Mouse (Mus musculus) C2C12 (cell line): ENCODE measurements around the gene Artn.

Experiments used
- CEBPB ChIP-seq: IDR thresholded peaks from one replicate; pipeline ENCODE4 v1.6.1; 2011; ENCODE audit warnings: low read depth, mild to moderate bottlenecking, control low read depth, moderate library complexity
- CTCF ChIP-seq: IDR thresholded peaks from one replicate; pipeline ENCODE4 v1.5.1; 2011; ENCODE audit not compliant: control insufficient read depth, insufficient read depth, insufficient read length
- FOSL1 ChIP-seq: IDR thresholded peaks from one replicate; pipeline ENCODE4 v1.8.0; 2011; ENCODE audit warnings: mild to moderate bottlenecking, low read length; ENCODE audit not compliant: poor library complexity, insufficient read depth, severe bottlenecking
- MAX ChIP-seq: IDR thresholded peaks from one replicate; pipeline ENCODE4 v1.6.1; 2011; ENCODE audit warnings: mild to moderate bottlenecking, control low read depth
- MYOD1 ChIP-seq: IDR thresholded peaks from one replicate; pipeline ENCODE4 v1.6.1; 2011; ENCODE audit warnings: low read depth; ENCODE audit not compliant: control insufficient read depth, insufficient read length
- USF1 ChIP-seq: IDR thresholded peaks from one replicate; pipeline ENCODE4 v1.6.1; 2011; ENCODE audit warnings: low read depth, mild to moderate bottlenecking, control low read depth, moderate library complexity

DNA sequence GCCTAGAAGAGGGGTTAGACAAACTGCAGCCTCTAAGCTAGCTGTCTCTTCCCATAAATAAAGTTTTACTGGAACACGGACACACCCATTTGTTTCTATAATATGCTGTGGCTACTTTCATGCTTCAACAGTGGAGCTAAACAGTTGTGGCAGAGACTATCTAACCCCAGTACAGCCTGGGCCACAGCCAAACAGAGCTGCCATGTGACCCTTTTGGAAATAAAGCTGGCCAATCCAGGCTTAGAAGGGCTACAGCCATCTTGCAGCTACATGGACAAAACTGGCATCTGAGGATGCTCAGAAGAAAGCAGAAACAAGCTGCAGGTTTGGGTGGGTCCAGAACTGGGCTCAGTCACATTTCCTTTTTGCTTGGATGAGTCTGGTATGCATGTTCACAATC is 46.3 kb upstream of the Artn start:
- no peak for TF ChIP-seq FOSL1
- TF ChIP-seq CTCF = no peak
- TF ChIP-seq MAX = no peak
- TF ChIP-seq CEBPB = no peak
- TF ChIP-seq MYOD1 = no peak
- TF ChIP-seq USF1 = peak; percentile 61
